Mouse (Mus musculus) frontal cortex, postnatal 25 days (tissue): ENCODE measurements around the gene D5Ertd579e.

Experiments
- DNase-seq, 2 experiments: peaks; one replicate each; pipeline ENCODE4 v3.0.0; 2022; ENCODE audit warnings: low spot score in 2 of 2

D5Ertd579e gene

GRCm38 (mm10) chr5:36603031-36603430 lies 92.8 kb downstream of the D5Ertd579e start:
- DNase-seq: peak in 1 of 2 experiments; percentile 34

- no peak for DNase-seq
Measured at GRCm38 (mm10) chr5:36602028-36602427, 93.8 kb downstream of the D5Ertd579e start.

- DNase-seq: no peak
Measured at GRCm38 (mm10) chr5:36601492-36601891, 94.3 kb downstream of the D5Ertd579e start.

- no peak for DNase-seq
Measured at GRCm38 (mm10) chr5:36598883-36599282, 96.9 kb downstream of the D5Ertd579e start.

GRCm38 (mm10) chr5:36597653-36598052 lies 98.2 kb downstream of the D5Ertd579e start:
- no peak for DNase-seq

- no peak for DNase-seq
Measured at GRCm38 (mm10) chr5:36596225-36596624, 99.6 kb downstream of the D5Ertd579e start.

- no peak for DNase-seq
Measured at GRCm38 (mm10) chr5:36595115-36595514, 100.7 kb downstream of the D5Ertd579e start.

- DNase-seq: no peak
Measured at GRCm38 (mm10) chr5:36594344-36594743, 101.5 kb downstream of the D5Ertd579e start.

GRCm38 (mm10) chr5:36593176-36593575 lies 102.6 kb downstream of the D5Ertd579e start, which contains the start of gene Tbc1d14:
TSS of gene Tbc1d14 (minus strand) at chr5:36593276.
- DNase-seq: no peak

GRCm38 (mm10) chr5:36590499-36590920 lies 105.3 kb downstream of the D5Ertd579e start:
- no peak for DNase-seq

GRCm38 (mm10) chr5:36584299-36584698 lies 111.5 kb downstream of the D5Ertd579e start:
- DNase-seq: no peak

- peak; percentile 87 to 96 for DNase-seq
Measured at GRCm38 (mm10) chr5:36581924-36582642, 113.7 kb downstream of the D5Ertd579e start.

GRCm38 (mm10) chr5:36581259-36581923 lies 114.4 kb downstream of the D5Ertd579e start:
- DNase-seq: no peak

GRCm38 (mm10) chr5:36579967-36580366 lies 115.9 kb downstream of the D5Ertd579e start:
- no peak for DNase-seq

GRCm38 (mm10) chr5:36578982-36579381 lies 116.8 kb downstream of the D5Ertd579e start:
- no peak for DNase-seq

- no peak for DNase-seq
Measured at GRCm38 (mm10) chr5:36576457-36576856, 119.4 kb downstream of the D5Ertd579e start.

- DNase-seq: no peak
Measured at GRCm38 (mm10) chr5:36575745-36576144, 120.1 kb downstream of the D5Ertd579e start.

- no peak for DNase-seq
Measured at GRCm38 (mm10) chr5:36575227-36575626, 120.6 kb downstream of the D5Ertd579e start.

- DNase-seq: no peak
Measured at GRCm38 (mm10) chr5:36574147-36574870, 121.5 kb downstream of the D5Ertd579e start.

GRCm38 (mm10) chr5:36573354-36573753 lies 122.5 kb downstream of the D5Ertd579e start:
- no peak for DNase-seq

GRCm38 (mm10) chr5:36571371-36571770 lies 124.5 kb downstream of the D5Ertd579e start:
- DNase-seq: no peak

GRCm38 (mm10) chr5:36570546-36571245 lies 125.1 kb downstream of the D5Ertd579e start:
- DNase-seq: no peak
